ENCODE assay signal across 15 mouse cellular contexts in genomic region chr12:75486568-75487286, GRCm38 (mm10).
"Had no signal": no experiment of that assay in that cellular context is flagged by ENCODE, and none has a peak within 500 bp of the region (broad histone marks: within the 10 kb centered on the region; RNA-seq: fewer than 3 reads in every experiment).

No protein-coding gene starts in this region.

- H3K9ac ChIP-seq: hindbrain, embryonic 15.5 days had no signal

- H3K27ac ChIP-seq: hindbrain, embryonic 15.5 days; kidney, postnatal 0 days; left cerebral cortex, adult 2 months; limb, embryonic 10.5 days; midbrain, embryonic 10.5 days had no signal

- DNase-seq: kidney, adult 8-10 months; kidney, postnatal 36 days; lung, adult 18-20 months; lung, postnatal 4 days; midbrain, embryonic 14.5 days; retina, postnatal 1 day; right cerebral cortex, postnatal 4 days; spleen, adult 18-20 months had no signal

- H3K27me3 ChIP-seq: hindbrain, embryonic 15.5 days had no signal

- ATAC-seq: inflammation-experienced regulatory T-cells, adult 6 months had no signal

- H3K9me3 ChIP-seq: hindbrain, embryonic 15.5 days; limb, embryonic 10.5 days; midbrain, embryonic 10.5 days had no signal

- H3K4me2 ChIP-seq: hindbrain, embryonic 15.5 days had no signal

- H3K4me3 ChIP-seq: hindbrain, embryonic 15.5 days; left cerebral cortex, adult 2 months; limb, embryonic 10.5 days; midbrain, embryonic 10.5 days; myocyte had no signal

- H3K36me3 ChIP-seq: hindbrain, embryonic 15.5 days had no signal

- H3K4me1 ChIP-seq: hindbrain, embryonic 15.5 days; limb, embryonic 10.5 days; midbrain, embryonic 10.5 days had no signal
